Comparison of ENCODE assay signal across 8 mouse cellular contexts in genomic region chr5:136115891-136116783, GRCm38 (mm10). TPM values are rescaled to one million over a fixed set of nuclear protein-coding genes. Genes with fewer than 3 reads are reported as not detected.
DNase-seq lines count a peak whose midpoint lies in the region; ATAC-seq and TF ChIP-seq lines count a peak whose summit lies in the region.

Gene Polr2j, plus strand, starts transcription at chr5:136116631.

- peak; percentile 97 for DNase-seq in c-Kit-positive CD71-positive TER-119-positive erythroid progenitor cells, embryonic 14.5 days (ENCODE audit: low spot score)
- peak; percentile 97 to 98 for DNase-seq in heart, postnatal 10 days
- peak; percentile 87 for DNase-seq in large intestine, adult 2 months (ENCODE audit: low read depth, low spot score)
- peak; percentile 98 for DNase-seq in liver, postnatal 0 days
- peak; percentile 97 for DNase-seq in testis, postnatal 10 days (ENCODE audit: low spot score)

- no peak for TF ChIP-seq EP300 in liver, postnatal 0 days (IDR thresholded peaks at IDR 0.05; ENCODE audit: low read depth)

- intact Hi-C loops in heart, postnatal 10 days (cut with DNase I) = loop anchor here (5.0 kb wide), 1 partner anchor 71 kb away; no protein-coding TSS in a partner anchor

- peak within 1 kb of the TSS; percentile 19; the same call in 1 of the 2 replicates for H3K27ac ChIP-seq in forebrain, embryonic 13.5 days
- H3K27ac ChIP-seq in liver, postnatal 0 days (ENCODE audit: low read depth) = peak within 1 kb of the TSS; percentile 56
- peak within 1 kb of the TSS; percentile 40; the same call in 1 of the 2 replicates for H3K27ac ChIP-seq in neural tube, embryonic 14.5 days (ENCODE audit: low read depth, low read length)

- ATAC-seq in forebrain, embryonic 13.5 days = peak; percentile 97
- peak; percentile 98 for ATAC-seq in liver, postnatal 0 days
- ATAC-seq in neural tube, embryonic 14.5 days (ENCODE audit: low read depth) = peak; percentile 97

- H3K9me3 ChIP-seq in E14TG2a.4 (ENCODE audit: low read length) = no peaks in the 10 kb centered on the region
- H3K9me3 ChIP-seq in forebrain, embryonic 13.5 days (replicated peaks) = no peaks in the 10 kb centered on the region
- no peaks in the 10 kb centered on the region for H3K9me3 ChIP-seq in liver, postnatal 0 days (ENCODE audit: low read length)
- H3K9me3 ChIP-seq in neural tube, embryonic 14.5 days (ENCODE audit: control insufficient read depth, low read length) = no peaks in the 10 kb centered on the region

- 3% methylated on average over 42 of the region's 42 CpGs for WGBS in forebrain, embryonic 13.5 days
- 3% methylated on average over 42 of the region's 42 CpGs for WGBS in large intestine, adult 2 months
- WGBS in liver, postnatal 0 days (ENCODE audit: insufficient replicate concordance) = 3% methylated on average over 42 of the region's 42 CpGs
- WGBS in neural tube, embryonic 14.5 days = 3% methylated on average over 42 of the region's 42 CpGs

- peak within 1 kb of the TSS; percentile 88 for H3K4me2 ChIP-seq in forebrain, embryonic 13.5 days
- peak within 1 kb of the TSS; percentile 86 for H3K4me2 ChIP-seq in liver, postnatal 0 days (ENCODE audit: low read depth, low read length)
- H3K4me2 ChIP-seq in neural tube, embryonic 14.5 days (ENCODE audit: low read depth, low read length) = peak within 1 kb of the TSS; percentile 64

- H3K9ac ChIP-seq in forebrain, embryonic 13.5 days = peak within 1 kb of the TSS; percentile 86
- peak within 1 kb of the TSS; percentile 89 for H3K9ac ChIP-seq in liver, postnatal 0 days (replicated peaks)
- H3K9ac ChIP-seq in neural tube, embryonic 14.5 days (replicated peaks; ENCODE audit: low read depth, low read length) = peak within 1 kb of the TSS; percentile 80

- peak; percentile 89 for TF ChIP-seq CTCF in E14TG2a.4 (conservative IDR thresholded peaks at IDR 0.05; ENCODE audit: low read length)
- TF ChIP-seq CTCF in liver, postnatal 0 days (IDR thresholded peaks at IDR 0.05; ENCODE audit: low read depth) = peak; percentile 100

- peak within 1 kb of the TSS; percentile 98 for H3K4me3 ChIP-seq in E14TG2a.4 (replicated peaks; ENCODE audit: low read length)
- H3K4me3 ChIP-seq in forebrain, embryonic 13.5 days = peak within 1 kb of the TSS; percentile 75
- peak within 1 kb of the TSS; percentile 84 for H3K4me3 ChIP-seq in liver, postnatal 0 days (ENCODE audit: low read depth, low read length)
- peak within 1 kb of the TSS; percentile 88 for H3K4me3 ChIP-seq in neural tube, embryonic 14.5 days (ENCODE audit: low read depth, low read length)

- H3K27me3 ChIP-seq in E14TG2a.4 (ENCODE audit: insufficient read depth, low read length) = no peaks in the 10 kb centered on the region
- no peaks in the 10 kb centered on the region for H3K27me3 ChIP-seq in forebrain, embryonic 13.5 days
- no peaks in the 10 kb centered on the region for H3K27me3 ChIP-seq in liver, postnatal 0 days (ENCODE audit: insufficient read depth, low read length)
- no peaks in the 10 kb centered on the region for H3K27me3 ChIP-seq in neural tube, embryonic 14.5 days (ENCODE audit: control insufficient read depth, insufficient read depth, low read length)

- peaks cover 83% of the 10 kb centered on the region for H3K4me1 ChIP-seq in E14TG2a.4 (replicated peaks; ENCODE audit: low read depth, low read length)
- H3K4me1 ChIP-seq in forebrain, embryonic 13.5 days = peaks cover 22% of the 10 kb centered on the region
- peaks cover 18% of the 10 kb centered on the region for H3K4me1 ChIP-seq in liver, postnatal 0 days (ENCODE audit: insufficient read depth)
- H3K4me1 ChIP-seq in neural tube, embryonic 14.5 days (ENCODE audit: control insufficient read depth, insufficient read depth, low read length) = peaks cover 12% of the 10 kb centered on the region

- H3K36me3 ChIP-seq in E14TG2a.4 (ENCODE audit: insufficient read depth, low read length) = peaks cover 51% of the 10 kb centered on the region
- peaks cover 20% of the 10 kb centered on the region for H3K36me3 ChIP-seq in forebrain, embryonic 13.5 days (ENCODE audit: poor library complexity, severe bottlenecking)
- H3K36me3 ChIP-seq in liver, postnatal 0 days (replicated peaks; ENCODE audit: insufficient read depth, low read length) = peaks cover 12% of the 10 kb centered on the region; the same call in 1 of the 2 replicates
- peaks cover 3% of the 10 kb centered on the region for H3K36me3 ChIP-seq in neural tube, embryonic 14.5 days (ENCODE audit: control insufficient read depth, insufficient read depth, low read length)

RNA-seq across cellular contexts. Expression of gene Polr2j, which starts in this region (rescaled TPM):
- polyA plus RNA-seq in forebrain, embryonic 13.5 days (2015; fragmentation: Nextera tagmentation; extraction: Ambion mirVana) = 282 and 287 TPM in 2 replicates
- total RNA-seq in heart, postnatal 10 days (2021) = 10 to 100 TPM; 63.9 to 80.0 TPM
- 106 and 116 TPM in 2 replicates for polyA plus RNA-seq in large intestine, adult 2 months (2012; rRNA removed)
- polyA plus RNA-seq in liver, postnatal 0 days (2015; fragmentation: Nextera tagmentation; extraction: Ambion mirVana) = 99.8 and 112 TPM in 2 replicates
- 219 and 251 TPM in 2 replicates for polyA plus RNA-seq in neural tube, embryonic 14.5 days (2014; fragmentation: Nextera tagmentation; extraction: Ambion mirVana)

Comparison
In these comparisons a context has a peak if more than half of its experiments do, and no peak if none do; other contexts are left out.
1. Peak in every context shown above with its lines: DNase-seq, ATAC-seq, H3K4me3 ChIP-seq and H3K27ac ChIP-seq.